In genomic region chr7:133121661-133122378, GRCm38 (mm10) we compare ENCODE assay signal across 9 mouse cellular contexts. TPM values are rescaled to one million over a fixed set of nuclear protein-coding genes. Genes with fewer than 3 reads are reported as not detected.
DNase-seq lines count a peak whose midpoint lies in the region; ATAC-seq lines count a peak whose summit lies in the region.
"Had no signal": no experiment of that assay in that cellular context is flagged by ENCODE, and none has a peak within 500 bp of the region (broad histone marks: within the 10 kb centered on the region; RNA-seq: fewer than 3 reads in every experiment).

No protein-coding gene starts in this region.

- H3K9ac ChIP-seq in embryonic facial prominence, embryonic 13.5 days: peak overlapping the region; percentile 98
- peak overlapping the region; percentile 98 for H3K9ac ChIP-seq in heart, embryonic 16.5 days (ENCODE audit: low read length)
- H3K9ac ChIP-seq in limb, embryonic 11.5 days (ENCODE audit: low read length): peak overlapping the region; percentile 98

- H3K4me3 ChIP-seq in embryonic facial prominence, embryonic 13.5 days: peak overlapping the region; percentile 96
- peak overlapping the region; percentile 94 for H3K4me3 ChIP-seq in heart, embryonic 16.5 days (ENCODE audit: low read length)
- H3K4me3 ChIP-seq in limb, embryonic 11.5 days (ENCODE audit: low read depth, low read length): peak overlapping the region; percentile 95
- peak overlapping the region; percentile 97 for H3K4me3 ChIP-seq in midbrain, embryonic 10.5 days

- no peak for ATAC-seq in embryonic facial prominence, embryonic 13.5 days (ENCODE audit: insufficient number of reproducible peaks, insufficient read depth, low FRiP score, low TSS enrichment, low read depth)
- peak; percentile 29 for ATAC-seq in heart, embryonic 16.5 days (replicated peaks; ENCODE audit: extremely low read depth, insufficient read depth, low FRiP score)
- no peak for ATAC-seq in limb, embryonic 11.5 days (ENCODE audit: insufficient number of reproducible peaks, low FRiP score, low TSS enrichment, low read depth)
- no peak for ATAC-seq in CD4-positive, CD25-positive, alpha-beta regulatory T cell, adult 4 months

- intact Hi-C loops in heart, postnatal 25 days (cut with DNase I): loop anchor here (5.0 to 10.0 kb wide), 3 partner anchors 45 to 457 kb away; partner anchors contain the start of genes Abraxas2 and Eef1akmt2

- H3K27me3 ChIP-seq in embryonic facial prominence, embryonic 13.5 days: peaks cover 9% of the 10 kb centered on the region
- no peaks in the 10 kb centered on the region for H3K27me3 ChIP-seq in heart, embryonic 16.5 days (ENCODE audit: control insufficient read depth, insufficient read depth, low read length)
- H3K27me3 ChIP-seq in limb, embryonic 11.5 days (ENCODE audit: control insufficient read depth, insufficient read depth, low read length): no peaks in the 10 kb centered on the region
- H3K27me3 ChIP-seq in midbrain, embryonic 10.5 days (ENCODE audit: low read depth, poor library complexity, severe bottlenecking): peaks cover 21% of the 10 kb centered on the region

- peak; percentile 96 for DNase-seq in heart, adult 11 months
- no peak for DNase-seq in heart, postnatal 25 days (ENCODE audit: low spot score)
- peak; percentile 62 to 67 for DNase-seq in adrenal gland, adult 18-20 months (ENCODE audit: low spot score in 2 of 2)
- DNase-seq in limb, embryonic 11.5 days (ENCODE audit: low spot score): peak; percentile 75
- DNase-seq in midbrain, embryonic 10.5 days (ENCODE audit: low spot score): peak; percentile 75

- WGBS in embryonic facial prominence, embryonic 13.5 days: under 1% methylated on average over 92 of the region's 94 CpGs
- 0% methylated on average over 73 of the region's 94 CpGs for WGBS in heart, embryonic 16.5 days
- under 1% methylated on average over 66 of the region's 94 CpGs for WGBS in limb, embryonic 11.5 days
- under 1% methylated on average over 78 of the region's 94 CpGs for WGBS in midbrain, embryonic 10.5 days

- no peaks in the 10 kb centered on the region for H3K9me3 ChIP-seq in embryonic facial prominence, embryonic 13.5 days
- no peaks in the 10 kb centered on the region for H3K9me3 ChIP-seq in heart, embryonic 16.5 days (replicated peaks; ENCODE audit: control insufficient read depth, low read length)
- no peaks in the 10 kb centered on the region for H3K9me3 ChIP-seq in limb, embryonic 11.5 days (ENCODE audit: control insufficient read depth, low read length)
- H3K9me3 ChIP-seq in midbrain, embryonic 10.5 days (replicated peaks): no peaks in the 10 kb centered on the region

- peak overlapping the region; percentile 86 for H3K4me2 ChIP-seq in embryonic facial prominence, embryonic 13.5 days
- peak overlapping the region; percentile 96 for H3K4me2 ChIP-seq in heart, embryonic 16.5 days (ENCODE audit: low read depth, low read length)
- H3K4me2 ChIP-seq in limb, embryonic 11.5 days (ENCODE audit: low read depth, severe bottlenecking): peak overlapping the region; percentile 93

- H3K4me1 ChIP-seq in embryonic facial prominence, embryonic 13.5 days: peaks cover 43% of the 10 kb centered on the region
- peaks cover 43% of the 10 kb centered on the region for H3K4me1 ChIP-seq in heart, embryonic 16.5 days (ENCODE audit: control insufficient read depth, insufficient read depth, low read length)
- peaks cover 40% of the 10 kb centered on the region for H3K4me1 ChIP-seq in limb, embryonic 11.5 days (ENCODE audit: control insufficient read depth, insufficient read depth, low read length)
- peaks cover 62% of the 10 kb centered on the region for H3K4me1 ChIP-seq in midbrain, embryonic 10.5 days

- H3K36me3 ChIP-seq in embryonic facial prominence, embryonic 13.5 days: no peaks in the 10 kb centered on the region
- no peaks in the 10 kb centered on the region for H3K36me3 ChIP-seq in heart, embryonic 16.5 days (ENCODE audit: control insufficient read depth, insufficient read depth)
- H3K36me3 ChIP-seq in limb, embryonic 11.5 days (ENCODE audit: control insufficient read depth, insufficient read depth, low read length): no peaks in the 10 kb centered on the region
- H3K36me3 ChIP-seq in midbrain, embryonic 10.5 days: no peaks in the 10 kb centered on the region

- peak overlapping the region; percentile 98 for H3K27ac ChIP-seq in embryonic facial prominence, embryonic 13.5 days
- peak overlapping the region; percentile 99 for H3K27ac ChIP-seq in heart, embryonic 16.5 days (ENCODE audit: low read length)
- peak overlapping the region; percentile 98 for H3K27ac ChIP-seq in limb, embryonic 11.5 days (replicated peaks; ENCODE audit: low read depth, low read length)
- peak overlapping the region; percentile 100 for H3K27ac ChIP-seq in midbrain, embryonic 10.5 days (replicated peaks)

RNA-seq across cellular contexts. Expression of gene Fgfr2, which starts 1.3 kb away (rescaled TPM):
- 1 to 10 TPM; 1.7 to 1.8 TPM for total RNA-seq in heart, postnatal 25 days (2021)
- total RNA-seq in adrenal gland, adult 18-20 months (2021): 100 to 1,000 TPM; 294 to 308 TPM
- 174 and 195 TPM in 2 replicates for polyA plus RNA-seq in embryonic facial prominence, embryonic 13.5 days (2015; fragmentation: Nextera tagmentation; extraction: Ambion mirVana)
- polyA plus RNA-seq in heart, embryonic 16.5 days (2015; fragmentation: Nextera tagmentation; extraction: Ambion mirVana): 20.3 and 27.2 TPM in 2 replicates
- 60.1 and 72.1 TPM in 2 replicates for polyA plus RNA-seq in limb, embryonic 11.5 days (2014; fragmentation: Nextera tagmentation; extraction: Ambion mirVana)
- polyA plus RNA-seq in midbrain, embryonic 10.5 days (2016; fragmentation: Nextera tagmentation; extraction: Ambion mirVana): 97.0 and 99.3 TPM in 2 replicates
- not detected for polyA plus RNA-seq in CD4-positive, CD25-positive, alpha-beta regulatory T cell, adult 4 months (2017; shearing (Covaris generic))
- total RNA-seq: CH12.LX had no signal

RNA-seq across cellular contexts. Expression of gene Ctbp2, which starts 2.3 kb away (rescaled TPM):
- total RNA-seq in heart, postnatal 25 days (2021): 10 to 100 TPM; 24.8 to 36.1 TPM
- 10 to 100 TPM; 53.0 to 60.3 TPM for total RNA-seq in adrenal gland, adult 18-20 months (2021)
- 93.4 and 107 TPM in 2 replicates for polyA plus RNA-seq in embryonic facial prominence, embryonic 13.5 days (2015; fragmentation: Nextera tagmentation; extraction: Ambion mirVana)
- 44.6 and 45.1 TPM in 2 replicates for polyA plus RNA-seq in heart, embryonic 16.5 days (2015; fragmentation: Nextera tagmentation; extraction: Ambion mirVana)
- 141 and 144 TPM in 2 replicates for polyA plus RNA-seq in limb, embryonic 11.5 days (2014; fragmentation: Nextera tagmentation; extraction: Ambion mirVana)
- 113 and 118 TPM in 2 replicates for polyA plus RNA-seq in midbrain, embryonic 10.5 days (2016; fragmentation: Nextera tagmentation; extraction: Ambion mirVana)
- polyA plus RNA-seq in CD4-positive, CD25-positive, alpha-beta regulatory T cell, adult 4 months (2017; shearing (Covaris generic)): 1 to 10 TPM; 7.8 to 8.2 TPM

Comparison
In these comparisons a context has a peak if more than half of its experiments do, and no peak if none do; other contexts are left out.
1. RNA of gene Fgfr2, which starts 1.3 kb away (polyA plus RNA-seq): 174 to 195 TPM in embryonic facial prominence, embryonic 13.5 days, 97.0 to 99.3 TPM in midbrain, embryonic 10.5 days, 60.1 to 72.1 TPM in limb, embryonic 11.5 days and 20.3 to 27.2 TPM in heart, embryonic 16.5 days; not detected in CD4-positive, CD25-positive, alpha-beta regulatory T cell, adult 4 months; every median in the first group is over 10 times any median in the second.
2. Peak in every context shown above with its lines, with median percentiles within 50 percentile points of each other: H3K27ac ChIP-seq, H3K4me2 ChIP-seq, H3K4me3 ChIP-seq and H3K9ac ChIP-seq.